17 mouse cellular contexts compared by ENCODE assay signal in genomic region chr5:62715436-62715835, GRCm38 (mm10). TPM values are rescaled to one million over a fixed set of nuclear protein-coding genes. Genes with fewer than 3 reads are reported as not detected.
DNase-seq lines count a peak whose midpoint lies in the region; ATAC-seq lines count a peak whose summit lies in the region.
"Had no signal": no experiment of that assay in that cellular context is flagged by ENCODE, and none has a peak within 500 bp of the region (broad histone marks: within the 10 kb centered on the region; RNA-seq: fewer than 3 reads in every experiment).

No protein-coding gene starts in this region.

- DNase-seq in thymus, postnatal 0 days (ENCODE audit: low spot score), result peak; percentile 11
- DNase-seq in thymus, adult 18-20 months, result no peak
- DNase-seq in T-cell, adult 2 months (ENCODE audit: low spot score), result peak; percentile 1
- DNase-seq in spleen, postnatal 14 days (ENCODE audit: low spot score in 2 of 2), result no peak
- DNase-seq: adrenal gland, postnatal 14 days; cerebellum, adult 2 months; heart, adult 11 months; heart, postnatal 36 days; kidney, postnatal 14 days; liver; lung, adult 2 months; retina, postnatal 1 day had no signal

- no peaks in the 10 kb centered on the region for H3K27me3 ChIP-seq in megakaryocyte, embryonic 14.5 days (replicated peaks)
- H3K27me3 ChIP-seq in forebrain, embryonic 15.5 days, result no peaks in the 10 kb centered on the region
- H3K27me3 ChIP-seq: forebrain, embryonic 13.5 days; neural tube, embryonic 13.5 days had no signal

- H3K9ac ChIP-seq in forebrain, embryonic 15.5 days (replicated peaks), result no peak overlapping the region
- H3K9ac ChIP-seq: forebrain, embryonic 13.5 days; neural tube, embryonic 13.5 days had no signal

- no peaks in the 10 kb centered on the region for H3K9me3 ChIP-seq in megakaryocyte, embryonic 14.5 days
- no peaks in the 10 kb centered on the region for H3K9me3 ChIP-seq in forebrain, embryonic 15.5 days
- H3K9me3 ChIP-seq: forebrain, embryonic 13.5 days; neural tube, embryonic 13.5 days had no signal

- H3K27ac ChIP-seq in forebrain, embryonic 15.5 days (replicated peaks), result no peak overlapping the region
- H3K27ac ChIP-seq: forebrain, embryonic 13.5 days; neural tube, embryonic 13.5 days had no signal

- no peak for ATAC-seq in frontal cortex, adult (ENCODE audit: low TSS enrichment)
- ATAC-seq in forebrain, embryonic 15.5 days (replicated peaks), result no peak
- ATAC-seq: forebrain, embryonic 13.5 days had no signal

- H3K36me3 ChIP-seq in megakaryocyte, embryonic 14.5 days (replicated peaks; ENCODE audit: low read length), result no peaks in the 10 kb centered on the region
- H3K36me3 ChIP-seq in forebrain, embryonic 15.5 days, result no peaks in the 10 kb centered on the region
- H3K36me3 ChIP-seq: neural tube, embryonic 13.5 days had no signal

- peaks cover 50% of the 10 kb centered on the region for H3K4me1 ChIP-seq in megakaryocyte, embryonic 14.5 days
- H3K4me1 ChIP-seq in forebrain, embryonic 15.5 days, result no peaks in the 10 kb centered on the region
- H3K4me1 ChIP-seq: forebrain, embryonic 13.5 days; neural tube, embryonic 13.5 days had no signal

- peak overlapping the region; percentile 75 for H3K4me3 ChIP-seq in megakaryocyte, embryonic 14.5 days (replicated peaks)
- no peak overlapping the region for H3K4me3 ChIP-seq in forebrain, embryonic 15.5 days
- H3K4me3 ChIP-seq: forebrain, embryonic 13.5 days; neural tube, embryonic 13.5 days had no signal

- no peak overlapping the region for H3K4me2 ChIP-seq in forebrain, embryonic 15.5 days (replicated peaks)
- H3K4me2 ChIP-seq: forebrain, embryonic 13.5 days; neural tube, embryonic 13.5 days had no signal

- WGBS in forebrain, embryonic 15.5 days, result 81% methylated on average over 4 of the region's 4 CpGs

RNA-seq across cellular contexts. Expression of gene Arap2, which starts 50.5 kb away (rescaled TPM):
- 40.4 and 45.0 TPM in 2 replicates for polyA plus RNA-seq in thymus, postnatal 0 days (2015; fragmentation: Nextera tagmentation; extraction: Ambion mirVana)
- polyA plus RNA-seq in megakaryocyte, embryonic 14.5 days (2012; ENCODE audit: insufficient read depth, low replicate concordance), result 0.04 TPM in 1 of 2 replicates, not detected in the other
- polyA plus RNA-seq in forebrain, embryonic 15.5 days (2015; fragmentation: Nextera tagmentation; extraction: Ambion mirVana), result 3.8 and 3.9 TPM in 2 replicates

Comparison
In these comparisons a context has a peak if more than half of its experiments do, and no peak if none do; other contexts are left out.
1. DNase-seq: peak in thymus, postnatal 0 days (single experiment) and T-cell, adult 2 months (single experiment); none in thymus, adult 18-20 months (0 of 2) and spleen, postnatal 14 days (0 of 2).